ENCODE assay signal across 9 mouse cellular contexts in the genomic region with DNA sequence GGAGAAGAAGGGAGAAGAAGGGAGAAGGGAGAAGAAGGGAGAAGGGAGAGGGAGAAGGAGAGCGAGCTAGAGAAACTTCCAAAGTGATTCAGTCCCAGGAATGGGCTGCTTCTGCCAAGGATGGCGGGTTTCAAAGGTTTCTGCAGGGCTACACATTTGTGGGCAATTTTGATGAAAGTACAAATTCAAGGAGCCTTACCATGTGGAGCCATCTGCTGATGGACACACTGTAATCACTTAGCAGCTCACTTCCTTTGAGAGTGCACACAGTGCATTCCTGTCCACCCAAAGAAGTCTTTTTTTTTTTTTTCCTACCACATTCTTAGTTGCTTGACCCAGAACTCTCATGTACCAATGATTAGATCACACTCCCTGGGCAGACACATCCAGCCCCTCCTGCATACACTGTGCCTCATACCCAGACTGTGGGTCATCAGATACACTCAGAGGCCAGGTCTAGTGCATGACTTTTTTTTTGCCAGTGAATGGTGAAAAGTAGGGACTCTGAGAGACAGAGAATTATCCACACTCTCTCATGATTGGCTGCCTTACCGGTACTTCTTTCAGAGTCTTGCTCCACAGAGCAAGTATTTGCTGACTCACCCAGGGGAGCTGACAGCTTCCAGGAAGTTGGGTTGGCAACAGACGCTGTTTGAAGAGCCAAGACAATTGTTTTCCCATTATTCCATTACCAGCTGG. TPM values are rescaled to one million over a fixed set of nuclear protein-coding genes. Genes with fewer than 3 reads are reported as not detected.
DNase-seq lines count a peak whose midpoint lies in the region; ATAC-seq and TF ChIP-seq lines count a peak whose summit lies in the region.
"Had no signal": no experiment of that assay in that cellular context is flagged by ENCODE, and none has a peak within 500 bp of the region (broad histone marks: within the 10 kb centered on the region; RNA-seq: fewer than 3 reads in every experiment).

No protein-coding gene starts in this region.

- TF ChIP-seq CTCF in kidney, adult 2 months (conservative IDR thresholded peaks at IDR 0.05; ENCODE audit: insufficient read depth, insufficient read length, low read depth, low read length): no peak

- H3K9me3 ChIP-seq in midbrain, embryonic 15.5 days: no peaks in the 10 kb centered on the region
- H3K9me3 ChIP-seq: limb, embryonic 15.5 days had no signal

- H3K4me2 ChIP-seq in midbrain, embryonic 15.5 days: no peak overlapping the region
- H3K4me2 ChIP-seq: limb, embryonic 15.5 days had no signal

- 39% methylated on average over 4 of the region's 4 CpGs for WGBS in kidney, adult 2 months
- WGBS in midbrain, embryonic 15.5 days: 60% methylated on average over 4 of the region's 4 CpGs

- no peak overlapping the region for H3K4me3 ChIP-seq in kidney, adult 2 months (ENCODE audit: insufficient read depth, low read depth, low read length)
- no peak overlapping the region for H3K4me3 ChIP-seq in midbrain, embryonic 15.5 days
- H3K4me3 ChIP-seq: limb, embryonic 15.5 days had no signal

- no peak for TF ChIP-seq POLR2A in kidney, adult 2 months (IDR thresholded peaks at IDR 0.05; ENCODE audit: low read depth, low read length)

- no peaks in the 10 kb centered on the region for H3K36me3 ChIP-seq in kidney, adult 2 months (ENCODE audit: control insufficient read depth, insufficient read depth, low read length)
- no peaks in the 10 kb centered on the region for H3K36me3 ChIP-seq in midbrain, embryonic 15.5 days (replicated peaks)
- H3K36me3 ChIP-seq: limb, embryonic 15.5 days had no signal

- no peak overlapping the region for H3K9ac ChIP-seq in midbrain, embryonic 15.5 days
- H3K9ac ChIP-seq: limb, embryonic 15.5 days had no signal

- H3K27ac ChIP-seq in kidney, adult 2 months (ENCODE audit: insufficient read depth, low read depth, low read length): peak overlapping the region; percentile 41; the same call in 1 of the 2 replicates
- no peak overlapping the region for H3K27ac ChIP-seq in midbrain, embryonic 15.5 days
- H3K27ac ChIP-seq: limb, embryonic 15.5 days had no signal

- peak; percentile 56 for DNase-seq in adrenal gland, adult 2 months
- DNase-seq in adrenal gland, postnatal 4 days (ENCODE audit: low spot score in 2 of 2): no peak
- DNase-seq in urinary bladder, postnatal 14 days (ENCODE audit: low spot score): peak; percentile 39
- no peak for DNase-seq in urinary bladder, adult 2 months (ENCODE audit: low spot score)
- DNase-seq in kidney, adult 2 months: peak; percentile 82
- peak; percentile 58 for DNase-seq in lung, postnatal 14 days
- no peak for DNase-seq in frontal cortex, postnatal 14 days (ENCODE audit: low spot score in 2 of 2)

- no peak for ATAC-seq in midbrain, embryonic 15.5 days (replicated peaks)

- H3K27me3 ChIP-seq in kidney, adult 2 months (replicated peaks; ENCODE audit: control insufficient read depth, insufficient read depth, low read length): no peaks in the 10 kb centered on the region
- H3K27me3 ChIP-seq in midbrain, embryonic 15.5 days (replicated peaks): no peaks in the 10 kb centered on the region
- H3K27me3 ChIP-seq: limb, embryonic 15.5 days had no signal

- H3K4me1 ChIP-seq in kidney, adult 2 months (ENCODE audit: control insufficient read depth, insufficient read depth, low read length): no peaks in the 10 kb centered on the region; the same call in 1 of the 2 replicates
- no peaks in the 10 kb centered on the region for H3K4me1 ChIP-seq in midbrain, embryonic 15.5 days

RNA-seq across cellular contexts. Expression of a gene that starts 29.2 kb away (rescaled TPM):
- 10 to 100 TPM in 1 of 2 experiments, 1 to 10 TPM in 1; 6.2 to 21.7 TPM for total RNA-seq in adrenal gland, adult 2 months (2021)
- 2.3 and 4.7 TPM in 2 replicates for polyA plus RNA-seq in adrenal gland, adult 2 months (2012; rRNA removed)
- 10 to 100 TPM; 24.4 to 26.3 TPM for total RNA-seq in adrenal gland, postnatal 4 days (2021)
- 4.3 and 4.6 TPM in 2 replicates for polyA plus RNA-seq in urinary bladder, adult 2 months (2012; rRNA removed)
- 4.1 and 4.4 TPM in 2 replicates for polyA plus RNA-seq in kidney, adult 2 months (2012; rRNA removed)
- polyA plus RNA-seq in midbrain, embryonic 15.5 days (2015; fragmentation: Nextera tagmentation; extraction: Ambion mirVana): 2.8 and 5.4 TPM in 2 replicates

Comparison
In these comparisons a context has a peak if more than half of its experiments do, and no peak if none do; other contexts are left out.
1. DNase-seq: peak in adrenal gland, adult 2 months (single experiment), urinary bladder, postnatal 14 days (single experiment), kidney, adult 2 months (single experiment) and lung, postnatal 14 days (single experiment); none in adrenal gland, postnatal 4 days (0 of 2), urinary bladder, adult 2 months (single experiment) and frontal cortex, postnatal 14 days (0 of 2).